Mouse (Mus musculus): ENCODE results near the gene E130114P18Rik.

GRCm38 (mm10) chr4:97788537-97788936, 10.7 kb upstream of the E130114P18Rik start:
- no peak for TF ChIP-seq CTCF (IDR thresholded peaks at IDR 0.05; ENCODE audit: low read depth, low read length)
- TF ChIP-seq GATA1 (IDR thresholded peaks at IDR 0.05; ENCODE audit: borderline replicate concordance, low read length) = no peak
- TF ChIP-seq POLR2AphosphoS5 (IDR thresholded peaks at IDR 0.05; ENCODE audit: insufficient replicate concordance, low read depth, low read length) = no peak
- TF ChIP-seq TAL1 (conservative IDR thresholded peaks at IDR 0.05; ENCODE audit: low read depth, low read length) = no peak
- TF ChIP-seq GATA2 (IDR thresholded peaks at IDR 0.05; ENCODE audit: borderline replicate concordance, low read depth, low read length) = no peak
